Mouse (Mus musculus): ENCODE data around the gene Zfp36l2. TPM values are rescaled to one million over a fixed set of nuclear protein-coding genes. Genes with fewer than 3 reads are reported as not detected.

The Zfp36l2 gene
- polyA plus RNA-seq, 2 experiments, result 30.9 to 80.1 TPM

GRCm38 (mm10) chr17:84181502-84182310, 6.0 kb downstream of the Zfp36l2 start:
- Histone ChIP-seq H3K9me3 (ENCODE audit: control insufficient read depth, low read length) (no peaks in the 10 kb centered on the region), H3K4me3 (replicated peaks; ENCODE audit: low read length) (no peak overlapping the region), H3K36me3 (ENCODE audit: control insufficient read depth, insufficient read depth, low read length) (peaks cover 26% of the 10 kb centered on the region), H3K4me2 (replicated peaks; ENCODE audit: low read depth, low read length, severe bottlenecking) (peak overlapping the region; percentile 82; the same call in 1 of the 2 replicates), H3K27ac (replicated peaks; ENCODE audit: low read depth, low read length) (peak overlapping the region; percentile 84), H3K27me3 (ENCODE audit: control insufficient read depth, insufficient read depth, low read length) (no peaks in the 10 kb centered on the region), H3K4me1 (ENCODE audit: control insufficient read depth, insufficient read depth, low read length) (peaks cover 44% of the 10 kb centered on the region), H3K9ac (ENCODE audit: low read depth, low read length, severe bottlenecking) (0 out of 2 replicates have a peak overlapping the region, but pooled peaks have one; percentile 0)
- DNase-seq (ENCODE audit: low spot score) (peak; percentile 53), ATAC-seq (ENCODE audit: low FRiP score, low read depth) (no peak)
- no peak for TF ChIP-seq POLR2A (IDR thresholded peaks at IDR 0.05; ENCODE audit: borderline replicate concordance, extremely low read depth, insufficient read depth, insufficient read length)
- WGBS, result 53% methylated on average over 18 of the region's 18 CpGs

DNA sequence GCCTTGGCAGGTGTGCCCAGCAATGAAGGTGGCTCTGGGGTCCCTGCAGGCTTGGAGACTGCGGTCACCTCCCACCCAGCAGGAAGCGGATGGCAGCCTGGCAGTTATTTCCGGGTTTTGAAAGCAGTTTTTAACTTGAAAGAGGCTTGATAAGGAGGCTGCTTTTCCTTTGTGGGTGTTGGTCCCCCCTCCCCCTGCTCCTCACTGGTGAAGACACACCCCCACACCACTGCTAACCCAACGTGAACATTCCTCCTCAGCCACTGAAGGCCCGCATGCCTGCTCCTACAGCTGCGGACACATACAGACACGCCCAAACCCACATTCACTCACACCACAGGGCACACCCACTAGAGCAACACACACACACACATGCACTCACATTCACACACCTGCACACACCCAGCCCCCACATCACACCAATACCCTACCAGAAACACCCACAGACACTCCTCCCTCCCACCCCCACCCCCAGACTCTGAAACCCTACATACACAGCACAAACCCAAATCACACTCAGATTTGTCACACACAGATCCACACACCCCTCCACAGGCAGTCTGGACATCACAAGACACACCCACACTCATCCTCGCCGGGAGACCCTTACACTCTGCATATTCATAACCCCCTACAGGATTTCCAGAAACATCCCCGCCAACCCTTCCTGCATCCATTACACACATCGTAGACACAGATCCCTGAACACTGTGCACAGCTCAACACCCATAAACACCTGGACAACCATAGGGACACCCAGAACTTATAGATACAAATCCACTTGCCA, 6.8 kb downstream of the Zfp36l2 start:
- 20% methylated on average over 11 of the region's 11 CpGs for WGBS
- H3K4me3 ChIP-seq (replicated peaks; ENCODE audit: low read length), result no peak overlapping the region

DNA sequence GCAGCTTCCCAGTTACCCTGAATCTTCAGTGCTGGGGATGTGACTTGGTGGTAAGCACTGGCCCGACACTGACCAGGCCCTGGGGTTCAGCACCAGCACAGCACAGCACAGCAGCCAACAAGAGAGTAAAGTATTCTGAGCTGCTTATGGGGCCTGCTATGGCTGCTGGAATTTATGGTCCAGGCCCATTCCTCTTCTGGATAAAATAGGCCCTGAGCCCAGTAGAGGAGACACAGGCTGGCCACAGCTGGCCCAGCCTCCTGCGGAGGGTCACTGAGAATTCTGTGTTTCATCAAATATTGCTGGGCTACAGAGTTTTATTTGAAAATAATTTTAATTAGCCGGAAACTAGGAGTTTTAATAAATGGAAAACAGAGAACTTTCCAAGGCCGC, 7.8 kb downstream of the Zfp36l2 start:
- DNase-seq (ENCODE audit: low spot score), result peak; percentile 72
- ATAC-seq (ENCODE audit: low FRiP score, low read depth), result peak; percentile 19; the same call in 1 of the 2 replicates

More for the DNA sequence above, 6.8 kb downstream of the Zfp36l2 start:
- Histone ChIP-seq H3K4me2 (replicated peaks; ENCODE audit: low read depth, low read length, severe bottlenecking) (no peak overlapping the region; the same call in 1 of the 2 replicates), H3K9ac (ENCODE audit: low read depth, low read length, severe bottlenecking) (no peak overlapping the region), H3K36me3 (ENCODE audit: control insufficient read depth, insufficient read depth, low read length) (peaks cover 18% of the 10 kb centered on the region), H3K9me3 (ENCODE audit: control insufficient read depth, low read length) (no peaks in the 10 kb centered on the region), H3K27ac (replicated peaks; ENCODE audit: low read depth, low read length) (peak overlapping the region; percentile 84), H3K27me3 (ENCODE audit: control insufficient read depth, insufficient read depth, low read length) (no peaks in the 10 kb centered on the region), H3K4me1 (ENCODE audit: control insufficient read depth, insufficient read depth, low read length) (peaks cover 44% of the 10 kb centered on the region)
- ATAC-seq (ENCODE audit: low FRiP score, low read depth) (0 out of 2 replicates have a peak, but pooled peaks have one; percentile 14), DNase-seq (ENCODE audit: low spot score) (peak; percentile 65)
- TF ChIP-seq POLR2A (IDR thresholded peaks at IDR 0.05; ENCODE audit: borderline replicate concordance, extremely low read depth, insufficient read depth, insufficient read length), result no peak

GRCm38 (mm10) chr17:84179026-84179972, 8.4 kb downstream of the Zfp36l2 start:
- Histone ChIP-seq H3K27ac (replicated peaks; ENCODE audit: low read depth, low read length) (peak overlapping the region; percentile 79), H3K4me3 (replicated peaks; ENCODE audit: low read length) (no peak overlapping the region), H3K4me1 (ENCODE audit: control insufficient read depth, insufficient read depth, low read length) (peaks cover 44% of the 10 kb centered on the region), H3K27me3 (ENCODE audit: control insufficient read depth, insufficient read depth, low read length) (no peaks in the 10 kb centered on the region), H3K9ac (ENCODE audit: low read depth, low read length, severe bottlenecking) (no peak overlapping the region), H3K9me3 (ENCODE audit: control insufficient read depth, low read length) (no peaks in the 10 kb centered on the region), H3K4me2 (replicated peaks; ENCODE audit: low read depth, low read length, severe bottlenecking) (no peak overlapping the region), H3K36me3 (ENCODE audit: control insufficient read depth, insufficient read depth, low read length) (peaks cover 6% of the 10 kb centered on the region; the same call in 1 of the 2 replicates)
- 84% methylated on average over 17 of the region's 17 CpGs for WGBS
- ATAC-seq (ENCODE audit: low FRiP score, low read depth), result no peak
- no peak for TF ChIP-seq POLR2A (IDR thresholded peaks at IDR 0.05; ENCODE audit: borderline replicate concordance, extremely low read depth, insufficient read depth, insufficient read length)
- DNase-seq (ENCODE audit: low spot score), result no peak

More for the DNA sequence above, 7.8 kb downstream of the Zfp36l2 start:
- Histone ChIP-seq H3K4me3 (replicated peaks; ENCODE audit: low read length) (no peak overlapping the region), H3K9me3 (ENCODE audit: control insufficient read depth, low read length) (no peaks in the 10 kb centered on the region), H3K27ac (replicated peaks; ENCODE audit: low read depth, low read length) (peak overlapping the region; percentile 79), H3K4me1 (ENCODE audit: control insufficient read depth, insufficient read depth, low read length) (peaks cover 44% of the 10 kb centered on the region), H3K9ac (ENCODE audit: low read depth, low read length, severe bottlenecking) (no peak overlapping the region), H3K4me2 (replicated peaks; ENCODE audit: low read depth, low read length, severe bottlenecking) (no peak overlapping the region), H3K36me3 (ENCODE audit: control insufficient read depth, insufficient read depth, low read length) (peaks cover 9% of the 10 kb centered on the region), H3K27me3 (ENCODE audit: control insufficient read depth, insufficient read depth, low read length) (no peaks in the 10 kb centered on the region)
- no peak for TF ChIP-seq POLR2A (IDR thresholded peaks at IDR 0.05; ENCODE audit: borderline replicate concordance, extremely low read depth, insufficient read depth, insufficient read length)
- WGBS, result 28% methylated on average over 4 of the region's 4 CpGs

All from limb, embryonic 14.5 days (tissue).